14 mouse cellular contexts compared by ENCODE assay signal in the genomic region with DNA sequence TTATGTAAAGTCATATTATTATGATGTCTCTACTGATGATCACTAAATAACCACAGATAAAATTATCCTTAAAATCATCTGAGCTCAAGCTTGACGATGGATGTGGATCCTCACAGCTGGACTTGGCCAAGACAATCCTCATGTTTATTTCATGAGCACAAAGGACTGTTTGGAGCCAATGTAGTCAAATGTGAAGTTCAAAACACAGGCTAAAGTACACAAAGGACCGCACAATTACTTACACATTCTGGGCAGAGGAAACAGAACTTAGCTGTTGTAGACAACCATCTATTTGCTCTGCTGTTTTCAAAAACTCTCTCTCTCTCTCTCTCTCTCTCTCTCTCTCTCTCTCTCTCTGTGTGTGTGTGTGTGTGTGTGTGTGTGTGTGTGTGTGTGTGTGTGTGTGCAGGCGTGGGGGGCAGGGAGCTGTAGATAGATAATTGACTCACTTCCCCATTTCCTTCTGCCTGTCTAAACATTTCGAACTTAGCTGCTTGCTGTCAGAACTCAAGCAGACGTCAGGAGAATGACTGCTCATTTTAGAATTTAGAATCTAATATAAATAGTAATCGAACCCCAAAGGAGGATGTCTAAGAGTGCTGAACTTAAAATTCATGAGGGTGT. TPM values are rescaled to one million over a fixed set of nuclear protein-coding genes. Genes with fewer than 3 reads are reported as not detected.
DNase-seq lines count a peak whose midpoint lies in the region; ATAC-seq and TF ChIP-seq lines count a peak whose summit lies in the region.
"Had no signal": no experiment of that assay in that cellular context is flagged by ENCODE, and none has a peak within 500 bp of the region (broad histone marks: within the 10 kb centered on the region; RNA-seq: fewer than 3 reads in every experiment).

No protein-coding gene starts in this region.

- H3K9ac ChIP-seq in neural tube, embryonic 14.5 days (replicated peaks; ENCODE audit: low read depth, low read length), result no peak overlapping the region
- no peak overlapping the region for H3K9ac ChIP-seq in midbrain, postnatal 0 days (replicated peaks; ENCODE audit: low read length, poor library complexity, severe bottlenecking)
- H3K9ac ChIP-seq: heart, embryonic 13.5 days; liver, embryonic 14.5 days had no signal

- DNase-seq in kidney, adult 2 months, result peak; percentile 69
- DNase-seq in kidney, postnatal 14 days, result no peak
- DNase-seq in neural tube, embryonic 10.5 days (ENCODE audit: extremely low spot score, low spot score), result no peak
- peak; percentile 62 for DNase-seq in MEL-GATA-1-ER (ENCODE audit: extremely low read depth, low read depth)
- DNase-seq in midbrain, postnatal 0 days (ENCODE audit: low spot score), result peak; percentile 35
- DNase-seq in thymus, postnatal 4 days, result no peak
- DNase-seq in frontal cortex, postnatal 25 days (ENCODE audit: low spot score in 2 of 2), result no peak
- DNase-seq: adrenal gland, postnatal 10 days; cerebellum, adult 9-11 months; thymus, postnatal 14 days had no signal

- no peaks in the 10 kb centered on the region for H3K27me3 ChIP-seq in kidney, adult 2 months (replicated peaks; ENCODE audit: control insufficient read depth, insufficient read depth, low read length)
- H3K27me3 ChIP-seq in neural tube, embryonic 14.5 days (ENCODE audit: control insufficient read depth, insufficient read depth, low read length), result no peaks in the 10 kb centered on the region
- H3K27me3 ChIP-seq in midbrain, postnatal 0 days (ENCODE audit: insufficient read depth, low read length), result no peaks in the 10 kb centered on the region
- H3K27me3 ChIP-seq: heart, embryonic 13.5 days had no signal

- no peak for TF ChIP-seq CTCF in kidney, adult 2 months (conservative IDR thresholded peaks at IDR 0.05; ENCODE audit: insufficient read depth, insufficient read length, low read depth, low read length)
- TF ChIP-seq CTCF in midbrain, postnatal 0 days (IDR thresholded peaks at IDR 0.05), result no peak

- H3K4me3 ChIP-seq in kidney, adult 2 months (ENCODE audit: insufficient read depth, low read depth, low read length), result no peak overlapping the region
- no peak overlapping the region for H3K4me3 ChIP-seq in neural tube, embryonic 14.5 days (ENCODE audit: low read depth, low read length)
- H3K4me3 ChIP-seq in midbrain, postnatal 0 days (ENCODE audit: low read depth, low read length), result no peak overlapping the region
- H3K4me3 ChIP-seq: heart, embryonic 13.5 days had no signal

- no peak for TF ChIP-seq POLR2A in kidney, adult 2 months (IDR thresholded peaks at IDR 0.05; ENCODE audit: low read depth, low read length)

- ATAC-seq in neural tube, embryonic 14.5 days (ENCODE audit: low read depth), result peak; percentile 34; the same call in 1 of the 2 replicates
- no peak for ATAC-seq in midbrain, postnatal 0 days (ENCODE audit: low FRiP score)
- ATAC-seq: intestine, postnatal 0 days had no signal

- WGBS in kidney, adult 2 months, result 38% methylated on average over 6 of the region's 6 CpGs
- 64% methylated on average over 6 of the region's 6 CpGs for WGBS in neural tube, embryonic 14.5 days
- 50% methylated on average over 6 of the region's 6 CpGs for WGBS in midbrain, postnatal 0 days

- H3K4me1 ChIP-seq in kidney, adult 2 months (ENCODE audit: control insufficient read depth, insufficient read depth, low read length), result peaks cover 20% of the 10 kb centered on the region; the same call in 1 of the 2 replicates
- no peaks in the 10 kb centered on the region for H3K4me1 ChIP-seq in neural tube, embryonic 14.5 days (ENCODE audit: control insufficient read depth, insufficient read depth, low read length)
- no peaks in the 10 kb centered on the region for H3K4me1 ChIP-seq in midbrain, postnatal 0 days (ENCODE audit: insufficient read depth, low read length)
- H3K4me1 ChIP-seq: heart, embryonic 13.5 days had no signal

- no peaks in the 10 kb centered on the region for H3K9me3 ChIP-seq in neural tube, embryonic 14.5 days (ENCODE audit: control insufficient read depth, low read length)
- no peaks in the 10 kb centered on the region for H3K9me3 ChIP-seq in midbrain, postnatal 0 days (ENCODE audit: low read length)
- H3K9me3 ChIP-seq: heart, embryonic 13.5 days had no signal

- H3K4me2 ChIP-seq in neural tube, embryonic 14.5 days (ENCODE audit: low read depth, low read length), result no peak overlapping the region
- no peak overlapping the region for H3K4me2 ChIP-seq in midbrain, postnatal 0 days (ENCODE audit: low read depth, low read length, poor library complexity, severe bottlenecking)
- H3K4me2 ChIP-seq: heart, embryonic 13.5 days had no signal

- no peaks in the 10 kb centered on the region for H3K36me3 ChIP-seq in kidney, adult 2 months (ENCODE audit: control insufficient read depth, insufficient read depth, low read length)
- no peaks in the 10 kb centered on the region for H3K36me3 ChIP-seq in neural tube, embryonic 14.5 days (ENCODE audit: control insufficient read depth, insufficient read depth, low read length)
- H3K36me3 ChIP-seq in midbrain, postnatal 0 days (ENCODE audit: insufficient read depth, low read length), result no peaks in the 10 kb centered on the region
- H3K36me3 ChIP-seq: heart, embryonic 13.5 days had no signal

- H3K27ac ChIP-seq in kidney, adult 2 months (ENCODE audit: insufficient read depth, low read depth, low read length), result peak overlapping the region; percentile 45; the same call in 1 of the 2 replicates
- no peak overlapping the region for H3K27ac ChIP-seq in neural tube, embryonic 14.5 days (ENCODE audit: low read depth, low read length)
- H3K27ac ChIP-seq in midbrain, postnatal 0 days (ENCODE audit: low read depth, low read length), result no peak overlapping the region
- H3K27ac ChIP-seq: heart, embryonic 13.5 days; liver, embryonic 14.5 days had no signal

RNA-seq across cellular contexts. Expression of a gene that starts 52.7 kb away (rescaled TPM):
- 59.6 and 61.4 TPM in 2 replicates for polyA plus RNA-seq in kidney, adult 2 months (2012; rRNA removed)
- polyA plus RNA-seq in neural tube, embryonic 14.5 days (2014; fragmentation: Nextera tagmentation; extraction: Ambion mirVana), result 0.88 and 2.8 TPM in 2 replicates
- 2.7 and 4.7 TPM in 2 replicates for total RNA-seq in midbrain, postnatal 0 days (2014; rRNA removed)
- 2.0 and 2.3 TPM in 2 replicates for polyA plus RNA-seq in midbrain, postnatal 0 days (2015; fragmentation: Nextera tagmentation; extraction: Ambion mirVana)

Comparison
In these comparisons a context has a peak if more than half of its experiments do, and no peak if none do; other contexts are left out.
1. DNase-seq: peak in kidney, adult 2 months (single experiment), MEL-GATA-1-ER (single experiment) and midbrain, postnatal 0 days (single experiment); none in kidney, postnatal 14 days (single experiment), neural tube, embryonic 10.5 days (single experiment), thymus, postnatal 4 days (single experiment) and frontal cortex, postnatal 25 days (0 of 2).
2. RNA of a gene that starts 52.7 kb away (polyA plus RNA-seq): 59.6 to 61.4 TPM in kidney, adult 2 months; 2.0 to 2.3 TPM in midbrain, postnatal 0 days and 0.88 to 2.8 TPM in neural tube, embryonic 14.5 days; every median in the first group is over 10 times any median in the second.